Mouse (Mus musculus) frontal cortex, adult (tissue): ENCODE data around the gene Nap1l5.

ENCODE experiments used
- ATAC-seq: cut with Nextera tagmentation; 2 replicates; pipeline ENCODE4 v1.9.2; 2017; ENCODE audit warnings: mild to moderate bottlenecking, moderate library complexity, mixed read lengths; ENCODE audit not compliant: low TSS enrichment

Gene Nap1l5

DNA sequence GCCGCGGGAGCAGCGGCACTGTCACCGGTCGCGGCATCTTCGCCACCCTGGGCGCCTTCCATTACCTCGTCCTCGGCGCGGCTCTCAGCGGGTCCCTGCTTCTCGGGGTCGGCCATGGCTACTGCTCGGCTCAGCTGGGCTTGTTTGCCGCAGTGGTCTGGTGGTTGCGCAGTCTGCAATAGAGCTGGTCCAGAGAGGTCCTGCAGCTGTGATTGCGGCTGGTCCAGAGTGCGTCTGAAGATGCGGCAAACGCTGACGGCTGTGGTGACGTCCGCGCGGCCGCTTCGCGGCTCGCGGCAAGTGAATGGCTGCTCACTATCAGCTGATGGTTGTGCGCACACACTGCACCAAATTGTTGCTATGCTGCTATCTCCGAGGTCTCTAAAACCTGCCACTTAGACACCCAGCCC, at the start of gene Nap1l5:
Gene Nap1l5 (minus strand): TSS at position 225 of the 410 bp plus-strand sequence.
- peak; percentile 83 for ATAC-seq

DNA sequence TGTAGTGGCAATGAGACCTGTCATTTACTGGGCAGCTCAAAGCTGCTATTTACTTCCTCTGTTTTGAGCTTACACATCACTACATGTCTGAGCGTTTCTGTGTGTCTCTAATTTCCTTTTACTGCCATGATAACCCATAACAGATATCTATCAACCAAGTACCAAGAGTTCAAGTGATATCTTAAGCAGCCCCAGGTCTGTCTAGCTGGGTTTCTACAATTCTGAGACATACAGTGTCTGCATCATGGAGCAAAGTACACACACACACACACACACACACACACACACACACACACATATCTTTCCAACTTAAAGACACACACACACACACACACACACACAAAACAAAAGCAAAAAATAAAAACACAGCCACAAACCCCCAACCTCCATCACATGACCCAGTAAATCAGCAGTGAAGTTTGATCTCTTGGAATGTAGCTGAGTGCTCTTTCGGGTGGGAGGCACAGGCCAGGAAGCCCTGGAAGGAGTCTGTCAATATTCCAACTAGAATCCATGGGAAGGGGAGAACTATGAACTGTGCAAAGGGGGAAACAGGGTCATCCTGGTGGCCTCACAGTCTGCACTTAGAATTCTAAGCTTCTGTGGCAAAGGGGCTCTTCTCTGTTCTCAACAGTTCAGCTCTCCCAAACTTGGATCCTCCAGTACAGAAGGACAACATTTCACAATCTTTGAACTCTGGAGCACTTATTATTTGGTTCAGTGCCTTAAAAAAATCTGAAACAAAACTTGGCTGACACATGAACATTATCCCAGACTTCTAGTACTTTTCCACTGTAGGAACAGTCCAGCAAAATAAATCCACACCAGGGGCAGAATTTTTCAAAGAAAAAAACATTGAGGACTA, 44.5 kb upstream of the Nap1l5 start:
- no peak for ATAC-seq

DNA sequence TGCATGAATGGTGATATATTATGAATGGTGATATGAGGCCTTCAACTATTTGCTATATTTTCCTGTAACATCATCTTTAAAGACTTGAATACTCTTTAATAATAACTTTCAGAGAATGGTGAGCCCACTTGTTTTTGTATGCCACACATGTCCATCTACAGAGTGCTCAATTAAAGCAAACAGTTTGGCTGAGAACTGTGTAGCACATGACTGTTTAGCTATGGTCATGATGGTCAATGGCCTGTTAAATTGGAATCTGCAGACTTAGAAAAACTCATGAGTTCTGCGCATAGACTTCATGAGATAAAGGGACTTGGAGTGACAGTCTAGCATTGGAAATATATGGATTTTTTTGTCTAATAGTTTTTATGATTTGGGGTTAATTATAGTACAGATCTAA, 43.5 kb upstream of the Nap1l5 start:
- no peak for ATAC-seq

DNA sequence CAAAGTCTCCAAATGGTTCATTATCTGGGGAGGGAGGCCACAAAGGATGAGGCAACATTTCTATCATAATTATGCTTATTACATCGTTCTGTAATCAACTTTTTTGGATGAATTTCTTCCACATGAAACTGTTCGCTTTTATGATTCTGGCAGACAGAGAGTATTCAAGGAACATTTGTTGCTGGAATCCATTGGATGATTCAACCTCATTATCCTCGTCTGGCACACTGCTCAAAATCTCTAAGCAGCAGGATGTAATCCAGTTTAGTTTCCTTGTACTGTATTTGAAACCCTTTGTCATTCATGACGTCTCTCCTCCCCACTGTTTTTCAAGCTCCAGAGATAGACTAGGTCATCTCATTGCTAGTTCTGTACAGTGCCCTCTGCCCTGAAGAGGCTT, 40.0 kb upstream of the Nap1l5 start:
- peak; percentile 79 for ATAC-seq

DNA sequence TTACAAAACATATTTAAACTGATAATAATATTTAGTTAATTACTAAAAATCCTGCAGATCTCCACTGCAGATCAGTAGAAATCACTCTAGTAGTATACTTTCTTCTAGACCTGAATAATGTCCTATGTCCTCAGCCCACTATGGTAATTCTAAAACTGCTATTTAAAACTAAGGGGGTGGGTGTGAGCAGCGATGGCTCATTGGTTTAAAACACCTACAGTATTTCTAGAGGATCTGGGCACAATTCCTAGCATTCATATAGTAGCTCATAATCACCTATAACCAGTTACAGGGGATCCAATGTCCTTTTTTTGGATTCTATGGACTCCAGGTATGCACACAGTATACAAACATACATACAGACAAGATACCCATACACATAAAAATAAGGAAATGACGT, 39.4 kb upstream of the Nap1l5 start:
- peak; percentile 61 for ATAC-seq

DNA sequence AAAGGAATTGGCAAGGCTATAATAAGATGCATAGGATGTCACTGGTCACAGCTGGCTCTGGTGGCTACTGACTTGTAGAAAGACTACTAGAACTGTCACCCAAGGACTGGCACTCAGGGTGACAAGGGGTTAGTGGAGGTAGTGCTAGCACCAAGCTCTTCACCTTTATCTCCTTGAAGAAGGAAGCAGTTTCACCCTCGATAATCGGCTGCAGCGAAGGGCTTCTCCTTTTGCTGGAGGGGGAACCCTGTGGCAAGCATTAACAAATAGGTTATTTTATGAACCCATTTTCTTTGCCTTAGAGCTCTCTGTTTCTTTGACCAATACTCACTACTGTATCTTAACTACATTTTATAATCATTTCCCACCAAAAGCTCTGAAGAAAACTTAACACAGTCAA, 37.1 kb upstream of the Nap1l5 start:
- no peak for ATAC-seq

DNA sequence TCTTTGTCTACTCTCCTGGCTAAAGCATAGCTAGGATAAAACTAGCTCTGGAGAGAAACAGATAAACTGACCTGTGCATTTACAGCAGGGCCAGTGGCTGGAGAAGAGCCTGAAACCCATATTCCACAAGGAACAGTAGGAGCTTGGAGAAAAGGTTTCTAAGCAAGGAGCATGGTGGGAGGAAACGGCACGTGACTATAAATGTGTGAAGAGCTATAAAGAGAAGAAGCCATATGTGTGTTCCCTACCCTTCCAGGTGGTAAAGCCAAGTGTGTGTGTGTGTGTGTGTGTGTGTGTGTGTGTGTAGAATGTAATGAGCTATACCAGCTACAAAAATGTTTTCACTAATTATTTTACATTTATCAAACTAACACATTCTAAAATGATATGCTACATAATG, 35.4 kb upstream of the Nap1l5 start:
- ATAC-seq = peak; percentile 73

DNA sequence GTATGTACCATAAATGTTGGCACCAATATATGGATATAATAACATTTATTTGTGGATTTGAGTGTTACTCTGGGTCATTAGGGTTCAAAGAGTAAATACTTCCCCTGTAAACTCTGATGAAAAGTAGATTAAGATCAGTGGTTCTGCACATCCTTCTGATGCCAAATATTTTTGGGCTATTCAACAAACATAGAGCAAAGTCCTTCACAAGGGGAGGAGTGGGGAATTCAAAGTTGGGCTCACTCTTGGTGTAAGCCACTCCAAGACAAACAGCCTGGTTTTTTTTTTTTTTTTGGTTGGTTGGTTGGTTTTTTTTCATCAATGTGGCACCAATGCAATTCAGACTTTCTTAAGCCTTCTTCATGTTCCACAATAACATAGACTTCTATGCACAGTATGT, 30.9 kb upstream of the Nap1l5 start:
- no peak for ATAC-seq

DNA sequence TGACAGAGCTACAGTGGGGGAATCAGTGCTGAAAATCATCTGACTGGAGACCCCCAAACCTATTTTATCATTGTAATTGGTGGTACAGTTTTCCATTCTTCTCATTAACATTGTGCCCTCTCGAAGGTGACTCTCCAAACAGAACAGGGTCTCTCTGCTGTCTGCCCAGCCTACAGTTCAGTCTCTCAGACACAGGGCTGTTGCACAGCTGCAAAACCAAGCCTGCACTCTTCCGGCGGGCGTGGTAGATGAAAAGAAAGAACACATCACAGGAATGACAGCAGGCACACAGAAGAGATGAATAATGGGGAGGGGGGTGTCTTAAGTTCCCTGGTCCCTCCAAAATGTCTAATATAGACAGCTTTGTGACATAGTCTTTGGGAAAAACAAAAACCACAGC, 27.3 kb upstream of the Nap1l5 start:
- ATAC-seq = no peak

DNA sequence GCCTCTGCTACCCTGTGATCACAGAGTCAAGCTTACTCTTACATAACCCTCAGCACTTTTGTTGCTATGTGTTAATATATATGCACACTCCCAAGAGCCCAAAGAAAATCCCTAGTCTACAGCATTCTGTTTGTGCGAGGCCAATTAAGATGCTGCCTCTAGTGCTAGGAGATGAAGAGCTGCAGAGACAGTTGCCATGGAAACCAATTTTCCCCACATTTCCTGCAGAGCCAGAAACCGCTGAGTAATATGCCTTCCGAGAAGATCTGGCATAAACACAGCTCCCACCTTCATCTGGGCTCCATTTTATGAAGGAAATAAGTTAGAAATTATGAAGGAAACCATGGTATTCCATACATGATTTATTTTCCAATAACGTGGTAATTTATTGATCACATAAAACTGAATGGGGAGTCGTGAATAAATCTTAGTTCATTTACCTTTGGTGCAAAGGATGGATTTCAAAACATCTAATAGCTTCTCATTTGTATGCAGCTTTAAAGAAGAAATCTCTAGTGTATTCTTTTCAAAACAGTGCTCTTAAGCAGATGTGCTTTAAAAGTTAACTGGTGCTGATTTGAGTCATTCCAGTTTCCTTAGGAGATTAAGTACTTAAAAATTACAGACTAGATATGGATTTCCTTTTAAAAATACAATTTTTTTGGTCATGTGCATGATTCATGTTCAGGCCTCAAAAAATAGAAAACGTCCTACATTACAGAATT, 26.5 kb upstream of the Nap1l5 start:
- peak; percentile 80 for ATAC-seq

DNA sequence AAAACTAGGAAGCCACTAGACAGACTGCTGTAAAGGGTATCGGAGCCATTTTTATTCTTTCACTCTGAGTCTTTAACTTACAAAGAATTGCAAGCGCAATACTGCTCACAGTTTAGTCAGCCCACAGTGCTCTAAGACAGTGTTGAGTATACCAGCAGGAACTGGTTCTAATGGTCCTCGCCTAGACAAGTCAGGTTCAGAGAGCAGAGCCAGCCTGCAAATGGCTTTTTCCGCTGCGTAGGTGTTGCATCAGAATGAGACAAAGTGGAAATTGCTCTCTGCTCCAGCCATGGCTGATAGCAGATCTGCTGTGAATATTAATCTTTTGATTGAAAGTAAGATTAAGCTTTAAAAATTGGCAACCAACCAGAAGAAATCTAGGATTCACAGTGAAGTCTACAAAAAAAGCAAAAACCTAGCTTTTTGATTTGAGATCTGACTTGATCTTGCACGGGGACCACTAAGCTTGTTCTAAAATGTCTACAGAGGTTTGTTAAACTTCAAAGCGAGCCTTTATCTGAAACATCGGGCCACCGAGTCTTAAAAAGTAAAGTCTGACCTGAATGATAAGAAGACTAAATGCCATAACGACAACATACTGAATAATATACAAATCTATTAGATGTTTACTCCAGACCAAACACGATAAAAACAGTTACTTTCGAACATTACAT, 25.8 kb upstream of the Nap1l5 start:
- peak; percentile 17 for ATAC-seq

DNA sequence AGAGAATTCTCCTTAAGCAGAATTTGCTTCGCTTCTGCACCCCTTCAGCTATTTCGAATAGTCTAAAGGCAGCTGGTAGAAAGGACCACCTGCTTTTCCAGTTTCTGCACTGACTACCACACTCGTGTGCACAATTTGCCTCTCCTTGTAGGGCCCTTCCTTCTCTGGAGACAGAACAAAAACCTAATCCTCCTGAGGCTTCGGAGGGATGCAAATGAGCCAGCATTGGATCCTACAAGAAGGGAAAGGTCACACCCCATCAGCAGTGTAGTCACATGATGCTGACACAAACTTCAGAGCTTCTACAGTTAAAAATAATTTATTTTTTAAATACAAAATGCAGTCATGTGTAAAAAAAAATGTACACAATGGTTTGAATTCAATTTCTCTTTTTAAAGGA, 24.3 kb upstream of the Nap1l5 start:
- no peak for ATAC-seq

DNA sequence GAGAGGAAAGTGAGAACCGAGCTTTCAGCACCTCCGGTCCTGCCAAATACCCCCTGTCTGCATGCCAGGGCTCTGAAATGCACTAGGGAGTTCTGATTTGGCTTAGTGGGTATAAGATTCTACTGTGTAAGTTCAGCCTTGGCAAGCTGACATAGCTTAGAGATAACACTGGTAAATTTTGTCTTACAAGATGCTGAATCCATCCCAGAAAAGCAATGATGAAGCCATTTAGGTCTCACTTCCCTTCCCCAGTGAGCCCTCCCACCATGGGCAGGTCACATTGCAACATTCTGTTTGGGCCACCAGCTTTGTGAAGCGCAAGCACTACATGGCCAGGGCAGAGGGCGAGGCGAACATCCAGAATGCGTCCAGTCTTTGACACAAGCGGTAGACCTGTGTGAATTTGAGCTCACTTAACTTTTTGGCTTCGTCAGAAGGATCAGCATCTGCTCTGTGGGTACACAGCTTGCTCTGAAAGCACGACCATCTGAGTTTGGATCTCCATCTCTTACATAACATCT, 23.1 kb upstream of the Nap1l5 start:
- ATAC-seq = peak; percentile 22

DNA sequence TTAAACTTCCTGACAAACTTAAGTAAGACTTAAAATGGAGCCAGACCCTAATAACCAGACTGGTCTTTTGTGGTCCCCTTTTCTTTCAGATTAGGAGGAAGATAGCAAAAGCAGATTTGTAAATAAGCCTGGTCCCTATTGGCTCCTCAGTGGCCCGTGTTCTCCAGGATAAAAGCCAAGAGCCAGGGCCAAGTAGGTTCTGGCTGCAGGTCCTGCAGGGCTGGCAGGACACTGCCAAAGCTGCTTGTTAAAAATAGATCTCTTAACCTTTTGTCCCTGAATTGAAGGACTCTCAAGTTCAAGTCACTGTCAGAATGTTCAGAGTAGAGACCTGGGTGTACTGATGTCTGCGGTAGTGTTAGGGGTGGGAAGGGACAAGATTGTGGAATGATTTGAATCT, 21.0 kb upstream of the Nap1l5 start:
- no peak for ATAC-seq

DNA sequence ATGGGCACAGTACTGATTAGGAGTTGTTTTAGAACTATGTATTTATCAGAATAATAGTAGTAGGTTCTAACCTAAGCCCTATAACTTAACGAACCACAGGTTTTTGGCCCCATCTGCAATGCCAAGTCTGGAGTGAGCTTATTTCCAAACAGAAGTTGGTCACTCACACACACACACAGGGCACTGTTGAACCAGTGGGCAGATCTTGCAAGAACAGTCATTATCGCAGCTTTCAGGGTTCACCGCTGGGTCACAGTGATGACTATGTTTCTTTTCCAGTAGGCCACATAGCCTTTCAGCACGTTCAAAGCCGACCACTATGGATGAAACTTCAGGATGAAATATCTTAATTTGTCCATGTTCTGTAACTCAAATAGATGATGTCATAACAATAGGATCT, 15.6 kb upstream of the Nap1l5 start:
- ATAC-seq = no peak

DNA sequence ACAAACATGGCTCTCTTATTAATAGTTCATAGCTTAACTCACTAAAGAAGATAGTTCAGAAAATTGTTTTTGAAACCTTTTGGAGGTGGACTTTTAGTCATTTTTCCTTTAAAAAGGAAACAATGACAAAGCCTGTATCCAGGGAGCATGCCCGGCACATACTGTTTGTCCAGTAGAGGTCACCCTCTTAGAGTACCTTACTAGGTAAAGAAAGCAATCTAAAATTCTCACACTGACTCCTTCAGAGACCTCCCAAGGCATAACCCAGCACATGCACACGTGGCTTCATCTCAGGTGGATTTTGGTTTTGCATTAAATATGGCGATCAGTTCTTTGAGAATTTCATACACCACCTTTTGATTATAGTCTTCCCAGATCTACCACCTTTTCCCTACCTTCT, 14.7 kb upstream of the Nap1l5 start:
- peak; percentile 69 for ATAC-seq

DNA sequence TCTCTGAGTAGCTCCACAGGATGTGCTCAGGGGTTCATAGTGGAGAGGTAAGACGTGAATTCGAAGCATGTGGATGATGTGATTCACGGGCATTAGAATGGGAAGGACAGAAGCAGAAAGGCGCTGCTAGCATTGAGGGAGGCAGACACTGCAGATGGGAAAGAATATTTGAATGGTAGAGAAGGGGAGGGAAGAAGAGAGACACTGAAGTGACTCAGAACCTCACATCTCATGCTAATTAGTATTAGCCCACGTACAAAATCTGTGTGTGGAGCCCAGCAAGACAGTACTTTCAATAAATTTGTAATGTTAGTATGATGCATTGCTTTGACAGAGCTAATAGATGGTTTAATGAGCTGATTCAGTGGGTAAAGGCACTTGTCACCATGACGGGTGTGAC, 13.9 kb upstream of the Nap1l5 start:
- ATAC-seq = peak; percentile 85

DNA sequence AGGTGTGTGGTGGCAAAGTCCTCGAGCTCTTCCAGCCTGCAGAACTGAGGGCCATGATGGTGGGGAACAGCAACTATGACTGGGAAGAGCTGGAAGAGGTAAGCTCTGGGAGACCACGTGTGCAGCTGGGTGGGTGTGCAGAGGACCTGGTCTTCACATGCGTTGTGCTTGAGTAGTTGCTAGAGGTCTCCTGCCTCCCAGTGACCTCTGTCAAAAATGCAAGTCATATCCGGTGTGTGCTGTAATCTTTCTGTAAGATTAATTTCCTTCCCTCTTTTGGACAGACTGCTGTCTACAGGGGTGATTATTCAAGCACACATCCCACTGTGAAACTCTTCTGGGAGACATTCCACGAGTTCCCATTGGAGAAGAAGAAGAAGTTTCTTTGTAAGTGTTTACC, 9.6 kb upstream of the Nap1l5 start:
- no peak for ATAC-seq

DNA sequence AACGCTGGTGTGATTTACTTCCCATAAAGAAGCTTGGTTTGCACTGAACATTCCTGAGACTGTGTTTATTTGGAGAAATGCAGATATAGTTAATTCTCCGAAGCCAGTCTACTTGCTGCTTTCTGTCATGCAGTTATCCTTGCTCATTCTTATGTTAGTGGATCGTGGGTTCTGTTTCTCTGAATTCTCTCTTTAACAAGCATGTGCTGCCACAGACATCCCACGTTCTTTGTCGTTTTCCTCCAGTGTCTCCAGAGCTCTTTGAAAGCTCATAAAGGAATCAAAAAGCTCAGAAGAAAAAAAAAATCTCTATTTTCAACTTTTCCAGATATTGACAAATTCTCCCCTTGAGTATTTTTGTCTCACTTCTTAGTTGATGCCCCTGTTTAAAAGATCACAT, 7.1 kb upstream of the Nap1l5 start:
- ATAC-seq = peak; percentile 69

DNA sequence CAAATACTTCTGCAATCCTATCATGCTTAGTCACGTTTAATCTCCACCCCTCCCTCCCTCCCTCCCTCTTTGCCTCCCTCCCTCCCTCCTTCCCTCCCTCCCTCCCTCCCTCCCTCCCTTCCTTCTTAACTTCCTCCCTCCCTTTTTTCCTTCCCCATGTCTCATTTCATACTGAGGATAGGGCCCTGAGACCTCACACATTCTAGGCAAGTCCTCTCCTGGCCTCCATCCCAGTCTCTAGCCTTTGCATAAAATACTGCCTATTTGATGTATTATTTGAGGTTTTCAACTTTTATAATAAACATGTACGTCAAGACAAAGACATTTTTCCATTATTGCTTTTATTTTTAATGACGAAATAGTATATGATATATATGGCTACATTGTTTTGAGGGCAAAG, 6.7 kb upstream of the Nap1l5 start:
- ATAC-seq = no peak

DNA sequence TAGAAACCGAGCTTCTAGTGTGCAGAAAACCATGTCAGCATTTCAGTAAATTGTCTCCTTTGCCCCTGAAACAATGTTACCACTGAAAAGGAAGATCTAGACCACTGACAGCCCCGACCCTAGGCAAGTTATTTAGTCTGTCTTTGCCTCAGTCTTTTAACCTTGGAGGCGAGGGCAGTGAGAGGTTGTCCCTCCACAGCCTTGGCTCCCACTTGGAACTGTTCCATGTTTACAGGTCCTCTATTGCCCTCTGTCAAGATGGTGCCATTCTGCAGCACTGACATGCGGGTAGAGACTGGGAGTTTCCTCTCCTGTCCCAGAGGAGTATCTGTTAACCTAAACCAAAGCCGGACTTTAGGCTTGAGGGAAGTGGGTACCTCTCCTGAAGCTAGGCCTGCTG, 6.0 kb upstream of the Nap1l5 start:
- peak; percentile 15; the same call in 1 of the 2 replicates for ATAC-seq

DNA sequence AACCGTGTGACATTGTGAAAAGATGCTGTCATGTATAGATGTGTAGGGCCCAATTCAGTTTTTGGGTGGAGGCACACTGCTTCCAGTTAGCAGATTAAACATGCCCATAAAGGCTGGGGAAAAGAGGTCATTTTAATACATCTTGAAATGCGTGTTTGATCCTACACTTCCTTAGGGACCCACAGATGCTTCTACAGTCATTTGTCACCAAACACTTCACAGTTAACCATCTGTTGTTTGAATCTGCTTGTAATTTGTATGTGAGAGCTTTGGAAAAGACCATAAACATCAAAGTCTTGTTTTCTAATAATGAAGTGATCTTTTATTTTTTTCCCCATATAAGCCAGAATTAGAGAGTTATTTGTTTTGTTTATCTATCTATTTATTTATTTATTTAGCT, 915 bp upstream of the Nap1l5 start:
- ATAC-seq = no peak
